Mouse (Mus musculus) myocyte (in vitro differentiated cells): ENCODE measurements around the gene Gm20388.

Experiments
- CEBPB ChIP-seq: IDR thresholded peaks from 2 replicates; pipeline ENCODE4 v1.6.1; 2011; ENCODE audit warnings: mild to moderate bottlenecking, moderate library complexity; ENCODE audit not compliant: poor library complexity, insufficient read depth, severe bottlenecking
- MAX ChIP-seq: IDR thresholded peaks from one replicate; pipeline ENCODE4 v1.6.1; 2011; ENCODE audit warnings: low read depth, mild to moderate bottlenecking, control low read depth
- MYOG ChIP-seq, 3 experiments: IDR thresholded peaks; one replicate each; pipeline ENCODE4 v1.6.1; 2011; ENCODE audit warnings: control low read depth in 2 of 3, low read depth in 2 of 3, mild to moderate bottlenecking in 2 of 3; ENCODE audit not compliant: insufficient read length in 2 of 3, control insufficient read depth in 1 of 3, insufficient read depth in 1 of 3
- POLR2A ChIP-seq: IDR thresholded peaks from one replicate; pipeline ENCODE4 v1.6.1; 2011; ENCODE audit warnings: low read depth, mild to moderate bottlenecking, control low read depth, moderate library complexity; ENCODE audit not compliant: insufficient read length

DNA sequence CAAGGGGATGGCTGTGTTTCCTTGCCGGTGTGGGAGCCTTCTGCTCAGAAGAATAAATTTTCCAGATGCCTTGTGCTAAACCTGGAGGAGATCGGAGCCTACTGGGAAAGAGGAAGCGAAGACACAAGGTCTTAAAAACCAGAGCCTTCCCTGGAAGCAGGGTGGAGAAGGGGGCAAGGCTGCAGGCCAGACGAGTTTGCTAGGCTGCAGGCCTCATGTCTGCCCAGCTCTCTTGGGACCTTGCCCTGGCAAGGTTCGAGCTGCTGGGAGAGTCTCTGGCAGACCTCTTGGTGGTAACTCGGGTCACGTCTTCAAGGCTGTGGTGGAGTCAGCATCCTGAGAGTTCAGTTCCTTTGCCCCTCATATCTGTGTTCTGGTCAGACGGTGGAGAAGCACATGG lies 324.2 kb downstream of the Gm20388 start:
- TF ChIP-seq CEBPB (no peak), MYOG (IDR thresholded peaks at IDR 0.05; ENCODE audit: control insufficient read depth in 1 of 3, insufficient read depth in 1 of 3, insufficient read length in 2 of 3, low read depth in 2 of 3) (no peak), POLR2A (no peak), MAX (no peak)
